Mouse (Mus musculus): ENCODE results near the gene Gas8. TPM values are rescaled to one million over a fixed set of nuclear protein-coding genes. Genes with fewer than 3 reads are reported as not detected.
"Not testable (repeated sequence)": the region's sequence is repeated elsewhere in the genome, so short reads cannot be mapped to it uniquely, and the experiment has no call there.

Gas8 gene
- total RNA-seq (2014; fragmentation: Nextera tagmentation), result 1.5 and 4.5 TPM in 2 replicates
- 8.6 and 10.8 TPM in 2 replicates for total RNA-seq (2017)

GRCm38 (mm10) chr8:123518667-123519066 lies at the start of gene Gas8:
Gas8 (plus strand) TSS chr8:123518834.
- peak; percentile 89 for ATAC-seq (replicated peaks; ENCODE audit: low FRiP score, low TSS enrichment, poor library complexity, severe bottlenecking)

GRCm38 (mm10) chr8:123472991-123473390 lies 45.6 kb upstream of the Gas8 start:
- ATAC-seq (replicated peaks; ENCODE audit: low FRiP score, low TSS enrichment, poor library complexity, severe bottlenecking), result not testable (repeated sequence)

GRCm38 (mm10) chr8:123474549-123474948 lies 44.1 kb upstream of the Gas8 start:
- not testable (repeated sequence) for ATAC-seq (replicated peaks; ENCODE audit: low FRiP score, low TSS enrichment, poor library complexity, severe bottlenecking)

GRCm38 (mm10) chr8:123476911-123477736 lies 41.5 kb upstream of the Gas8 start:
- peak; percentile 29 for ATAC-seq (replicated peaks; ENCODE audit: low FRiP score, low TSS enrichment, poor library complexity, severe bottlenecking)

GRCm38 (mm10) chr8:123477737-123478258 lies 40.8 kb upstream of the Gas8 start, which contains the start of gene Afg3l1:
Afg3l1 (plus strand) TSS chr8:123477903.
- ATAC-seq (replicated peaks; ENCODE audit: low FRiP score, low TSS enrichment, poor library complexity, severe bottlenecking), result peak; percentile 76

GRCm38 (mm10) chr8:123478456-123479218 lies 40.0 kb upstream of the Gas8 start:
- no peak for ATAC-seq (replicated peaks; ENCODE audit: low FRiP score, low TSS enrichment, poor library complexity, severe bottlenecking)

- ATAC-seq (replicated peaks; ENCODE audit: low FRiP score, low TSS enrichment, poor library complexity, severe bottlenecking), result no peak
These were observed 36.0 kb upstream of the Gas8 start for GRCm38 (mm10) chr8:123482627-123483026.

- ATAC-seq (replicated peaks; ENCODE audit: low FRiP score, low TSS enrichment, poor library complexity, severe bottlenecking), result no peak
These were observed 27.2 kb upstream of the Gas8 start for GRCm38 (mm10) chr8:123491280-123492075.

GRCm38 (mm10) chr8:123492898-123493297 lies 25.7 kb upstream of the Gas8 start:
- ATAC-seq (replicated peaks; ENCODE audit: low FRiP score, low TSS enrichment, poor library complexity, severe bottlenecking), result no peak

GRCm38 (mm10) chr8:123497699-123498098 lies 20.9 kb upstream of the Gas8 start:
- ATAC-seq (replicated peaks; ENCODE audit: low FRiP score, low TSS enrichment, poor library complexity, severe bottlenecking), result no peak

- 0 out of 2 replicates have a peak, but pooled peaks have one; percentile 31 for ATAC-seq (replicated peaks; ENCODE audit: low FRiP score, low TSS enrichment, poor library complexity, severe bottlenecking)
These were observed 19.7 kb upstream of the Gas8 start for GRCm38 (mm10) chr8:123498963-123499362.

- ATAC-seq (replicated peaks; ENCODE audit: low FRiP score, low TSS enrichment, poor library complexity, severe bottlenecking), result no peak
These were observed 19.1 kb upstream of the Gas8 start for GRCm38 (mm10) chr8:123499556-123499955.

- no peak for ATAC-seq (replicated peaks; ENCODE audit: low FRiP score, low TSS enrichment, poor library complexity, severe bottlenecking)
These were observed 16.4 kb upstream of the Gas8 start for GRCm38 (mm10) chr8:123502192-123502591.

- ATAC-seq (replicated peaks; ENCODE audit: low FRiP score, low TSS enrichment, poor library complexity, severe bottlenecking), result no peak
These were observed 14.7 kb upstream of the Gas8 start for GRCm38 (mm10) chr8:123503801-123504467.

GRCm38 (mm10) chr8:123504591-123505195 lies 13.9 kb upstream of the Gas8 start:
- ATAC-seq (replicated peaks; ENCODE audit: low FRiP score, low TSS enrichment, poor library complexity, severe bottlenecking), result no peak

GRCm38 (mm10) chr8:123505267-123505666 lies 13.4 kb upstream of the Gas8 start:
- no peak for ATAC-seq (replicated peaks; ENCODE audit: low FRiP score, low TSS enrichment, poor library complexity, severe bottlenecking)

GRCm38 (mm10) chr8:123505695-123506094 lies 12.9 kb upstream of the Gas8 start:
- no peak for ATAC-seq (replicated peaks; ENCODE audit: low FRiP score, low TSS enrichment, poor library complexity, severe bottlenecking)

- ATAC-seq (replicated peaks; ENCODE audit: low FRiP score, low TSS enrichment, poor library complexity, severe bottlenecking), result 0 out of 2 replicates have a peak, but pooled peaks have one; percentile 11
These were observed 11.5 kb upstream of the Gas8 start for GRCm38 (mm10) chr8:123507153-123507552.

Data from megakaryocyte-erythroid progenitor cell, adult 5-6 weeks (primary cell).